Mouse (Mus musculus): ENCODE results near the gene Cdc42bpg.

Cdc42bpg gene

GRCm38 (mm10) chr19:6348717-6349116, 42.5 kb downstream of the Cdc42bpg start:
- no peak for DNase-seq (ENCODE audit: low read depth, low spot score)

DNA sequence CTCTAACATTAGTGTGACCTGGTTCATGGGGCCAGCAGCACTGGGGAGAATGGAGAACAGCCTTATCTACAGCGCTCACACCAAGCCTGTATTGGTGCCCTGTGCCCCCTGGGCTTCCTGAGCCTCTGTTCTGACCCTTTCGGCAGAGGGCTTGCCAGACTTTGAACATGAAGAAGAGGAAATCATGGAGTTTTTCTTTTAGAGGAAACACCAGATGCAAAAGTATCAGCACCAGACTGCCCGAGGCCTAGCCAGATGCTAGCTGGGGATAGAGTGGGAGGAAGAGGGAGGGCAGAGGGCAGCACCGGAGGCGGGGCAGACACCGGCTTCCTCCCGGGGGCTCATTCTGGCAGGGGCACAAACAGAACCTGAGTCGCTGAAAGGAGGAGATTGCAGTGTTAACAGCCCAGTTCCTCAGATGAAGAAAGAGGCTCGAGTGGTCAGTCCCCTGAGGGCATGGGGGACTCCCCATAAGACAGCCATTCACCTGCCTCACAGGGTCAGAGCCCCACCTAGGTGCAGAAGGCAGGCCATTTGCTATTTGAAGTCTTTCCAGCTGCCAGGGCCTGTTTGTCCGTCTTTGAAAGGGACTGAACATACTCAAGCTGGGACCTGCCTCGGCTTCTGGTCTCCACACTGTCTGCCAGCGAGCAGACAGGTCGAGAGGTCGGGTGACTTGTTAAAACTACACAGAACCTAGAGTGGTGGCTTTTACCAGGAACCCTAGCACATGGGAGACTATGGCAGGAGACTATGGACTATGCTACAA, 43.1 kb downstream of the Cdc42bpg start:
- DNase-seq (ENCODE audit: low read depth, low spot score) = no peak

DNA sequence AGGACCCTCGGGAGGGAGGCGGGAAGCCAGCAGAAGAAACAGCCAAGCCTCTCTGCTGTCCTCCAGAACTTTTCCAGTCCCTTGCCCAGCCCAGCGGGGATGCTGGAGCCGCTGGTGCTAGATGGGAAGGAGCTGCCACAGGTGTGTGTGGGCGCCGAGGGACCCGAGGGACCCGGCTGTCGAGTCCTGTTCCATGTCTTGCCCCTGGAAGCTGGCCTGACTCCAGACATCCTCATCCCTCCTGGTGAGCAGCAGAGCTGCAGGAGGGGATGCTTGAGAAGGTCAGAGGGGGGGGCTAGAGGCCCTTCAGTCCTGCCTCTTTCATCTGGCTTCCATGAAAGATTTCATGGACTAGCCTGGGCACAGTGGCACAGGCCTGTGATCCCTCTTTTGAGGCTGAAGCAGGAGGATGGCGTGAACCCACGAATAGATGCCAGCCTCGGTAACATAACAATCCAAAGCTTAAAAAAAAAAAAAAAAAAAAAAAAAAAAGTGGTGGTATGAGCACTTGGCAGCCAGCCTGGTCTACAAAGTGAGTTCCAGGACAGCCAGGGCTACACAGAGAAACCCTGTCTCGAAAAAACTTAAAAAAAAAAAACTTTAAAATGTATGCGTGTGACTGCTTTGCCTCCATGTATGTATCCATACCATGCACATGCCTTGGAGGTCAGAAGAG, 45.3 kb downstream of the Cdc42bpg start:
- no peak for DNase-seq (ENCODE audit: low read depth, low spot score)

DNA sequence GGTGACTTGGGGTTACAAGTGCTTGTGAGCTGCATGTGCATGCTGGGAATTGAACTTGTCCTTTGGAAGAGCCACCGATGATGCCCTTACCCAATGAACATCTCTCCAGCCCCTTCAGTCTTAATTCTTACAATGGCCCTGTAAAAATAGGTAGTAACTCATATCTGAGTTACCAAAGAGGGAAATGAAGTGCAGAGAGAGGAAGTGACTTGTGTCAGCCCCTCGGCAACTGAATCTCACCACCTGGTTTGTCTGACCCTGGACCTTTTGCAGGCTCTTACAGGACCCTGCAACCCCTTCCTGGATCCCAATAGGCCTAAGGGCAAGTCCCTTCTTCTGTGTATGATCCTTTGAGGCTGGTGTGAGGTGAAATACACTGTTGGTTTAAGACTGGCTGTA, 45.9 kb downstream of the Cdc42bpg start:
- DNase-seq (ENCODE audit: low read depth, low spot score) = no peak

GRCm38 (mm10) chr19:6354030-6354429, 47.8 kb downstream of the Cdc42bpg start:
- no peak for DNase-seq (ENCODE audit: low read depth, low spot score)

DNA sequence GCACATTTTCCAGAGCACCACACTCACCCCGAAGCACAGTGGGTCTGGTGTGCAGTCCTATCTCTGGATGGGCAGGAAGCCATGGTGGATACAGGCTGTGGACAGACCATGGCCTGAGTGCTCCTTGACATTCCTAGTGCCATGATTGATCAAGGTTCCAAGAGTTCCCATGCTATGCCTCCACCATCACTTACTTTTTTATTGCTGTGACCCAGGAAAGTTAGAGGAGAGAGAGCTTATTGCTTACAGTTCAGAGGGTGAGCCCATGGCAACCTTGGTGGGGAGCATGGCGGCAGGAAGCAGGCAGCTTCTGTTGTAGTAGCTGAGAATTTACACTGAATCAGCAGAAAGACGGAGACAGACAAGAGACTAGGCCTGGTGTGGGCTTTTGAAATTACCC, 55.0 kb downstream of the Cdc42bpg start:
- DNase-seq (ENCODE audit: low read depth, low spot score) = no peak

- no peak for DNase-seq (ENCODE audit: low read depth, low spot score)
Observed at GRCm38 (mm10) chr19:6363091-6363410, 56.8 kb downstream of the Cdc42bpg start.

- peak; percentile 100 for DNase-seq (ENCODE audit: low read depth, low spot score)
Observed at GRCm38 (mm10) chr19:6363411-6364240, 57.4 kb downstream of the Cdc42bpg start, which contains the start of gene Sf1. Sf1 (plus strand) TSS chr19:6363690.

GRCm38 (mm10) chr19:6364317-6364725, 58.1 kb downstream of the Cdc42bpg start:
- peak; percentile 96 for DNase-seq (ENCODE audit: low read depth, low spot score)

GRCm38 (mm10) chr19:6364842-6365241, 58.6 kb downstream of the Cdc42bpg start:
- no peak for DNase-seq (ENCODE audit: low read depth, low spot score)

DNA sequence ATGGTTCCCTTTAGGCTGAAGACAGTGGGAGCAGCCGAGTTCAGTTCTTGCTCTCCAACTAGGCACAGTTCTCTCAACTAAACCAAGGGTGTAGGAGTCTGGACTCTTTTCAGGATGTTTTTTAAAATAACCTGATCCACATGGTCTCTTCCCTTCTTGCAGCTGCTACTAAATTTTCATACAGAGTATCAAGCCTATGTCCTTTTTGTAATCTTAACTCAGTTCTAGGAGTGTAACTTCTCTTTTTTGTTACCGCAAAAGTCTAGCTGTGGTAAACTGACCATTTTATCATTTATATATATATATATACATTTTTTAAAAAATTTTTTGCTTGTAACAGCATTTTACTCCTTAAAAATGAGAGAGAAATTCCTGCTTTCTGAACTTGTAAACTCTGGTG, 63.9 kb downstream of the Cdc42bpg start:
- DNase-seq (ENCODE audit: low read depth, low spot score) = no peak

DNA sequence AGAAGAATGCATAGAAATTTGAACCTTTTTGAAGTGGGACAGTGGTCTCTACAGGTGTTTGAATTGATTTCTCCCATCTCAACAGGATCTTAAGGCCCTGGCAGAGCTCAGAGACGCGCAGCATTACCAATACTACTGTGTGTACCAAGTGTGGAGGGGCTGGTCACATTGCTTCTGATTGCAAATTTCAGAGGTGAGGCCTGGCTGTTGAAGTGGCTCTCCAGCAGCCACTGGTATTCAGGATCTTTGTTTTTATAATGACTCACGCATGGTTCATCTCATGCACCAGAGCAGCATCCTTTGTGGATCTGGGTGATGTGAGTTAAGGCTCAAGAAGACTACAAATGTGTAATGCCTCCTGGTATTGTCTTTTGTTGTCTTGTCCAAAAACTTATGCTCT, 66.2 kb downstream of the Cdc42bpg start:
- DNase-seq (ENCODE audit: low read depth, low spot score) = no peak

GRCm38 (mm10) chr19:6373539-6374400, 67.5 kb downstream of the Cdc42bpg start:
- DNase-seq (ENCODE audit: low read depth, low spot score) = peak; percentile 85

DNA sequence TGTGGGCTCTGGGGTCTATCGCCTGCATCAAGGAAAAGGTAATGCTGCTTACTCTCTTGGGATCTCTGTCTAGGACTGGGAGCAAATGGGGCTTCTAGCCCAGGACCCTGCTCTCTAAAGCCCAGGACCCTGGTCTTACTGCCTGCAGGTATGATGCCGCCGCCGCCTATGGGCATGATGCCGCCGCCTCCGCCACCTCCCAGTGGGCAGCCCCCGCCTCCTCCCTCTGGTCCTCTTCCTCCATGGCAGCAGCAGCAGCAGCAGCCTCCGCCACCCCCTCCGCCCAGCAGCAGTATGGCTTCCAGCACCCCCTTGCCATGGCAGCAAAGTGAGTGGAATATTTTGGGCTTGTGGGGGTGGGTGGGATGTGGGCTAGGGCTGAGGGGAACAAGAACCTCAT, 68.3 kb downstream of the Cdc42bpg start:
- no peak for DNase-seq (ENCODE audit: low read depth, low spot score)
